8 mouse cellular contexts compared by ENCODE assay signal in the genomic region with DNA sequence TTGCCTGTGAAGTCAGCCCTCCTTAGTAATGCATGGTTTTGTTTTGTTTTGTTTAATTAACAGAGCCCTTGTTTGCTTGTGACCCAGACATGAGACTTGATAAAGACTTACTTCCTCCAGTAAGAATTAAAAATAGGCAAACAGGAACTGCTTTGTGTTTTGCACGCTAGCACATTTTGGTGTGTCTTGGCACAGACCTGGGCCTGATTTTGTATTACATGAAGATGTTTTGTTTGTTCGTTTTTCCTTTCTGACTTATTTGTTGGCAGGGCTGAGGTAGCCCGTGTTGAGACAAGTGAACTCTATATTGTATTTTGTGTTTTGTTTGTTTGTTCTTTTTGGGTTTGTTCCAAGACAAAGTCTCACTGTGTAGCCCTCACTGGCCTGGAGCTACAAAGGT. TPM values are rescaled to one million over a fixed set of nuclear protein-coding genes. Genes with fewer than 3 reads are reported as not detected.
DNase-seq lines count a peak whose midpoint lies in the region; ATAC-seq lines count a peak whose summit lies in the region.

No protein-coding gene starts in this region.

- H3K27ac ChIP-seq in embryonic facial prominence, embryonic 13.5 days = no peak overlapping the region
- no peak overlapping the region for H3K27ac ChIP-seq in intestine, embryonic 15.5 days
- no peak overlapping the region for H3K27ac ChIP-seq in midbrain, embryonic 13.5 days

- H3K36me3 ChIP-seq in embryonic facial prominence, embryonic 13.5 days = no peaks in the 10 kb centered on the region
- no peaks in the 10 kb centered on the region for H3K36me3 ChIP-seq in intestine, embryonic 15.5 days
- H3K36me3 ChIP-seq in midbrain, embryonic 13.5 days = 0 out of 2 replicates have a peak, but pooled peaks cover 5% of the 10 kb centered on the region

- H3K4me1 ChIP-seq in embryonic facial prominence, embryonic 13.5 days = peaks cover 16% of the 10 kb centered on the region
- peaks cover 7% of the 10 kb centered on the region for H3K4me1 ChIP-seq in intestine, embryonic 15.5 days (replicated peaks)
- H3K4me1 ChIP-seq in midbrain, embryonic 13.5 days (replicated peaks) = peaks cover 29% of the 10 kb centered on the region

- peak; percentile 48 for DNase-seq in kidney, adult 9 months
- no peak for DNase-seq in kidney, adult 11 months
- no peak for DNase-seq in thymus, postnatal 10 days (ENCODE audit: low spot score in 2 of 2)
- DNase-seq in urinary bladder, postnatal 4 days (ENCODE audit: low spot score in 2 of 2) = no peak
- no peak for DNase-seq in retina, embryonic 14.5 days (ENCODE audit: low spot score)

- H3K27me3 ChIP-seq in embryonic facial prominence, embryonic 13.5 days = no peaks in the 10 kb centered on the region
- H3K27me3 ChIP-seq in intestine, embryonic 15.5 days (replicated peaks) = no peaks in the 10 kb centered on the region
- no peaks in the 10 kb centered on the region for H3K27me3 ChIP-seq in midbrain, embryonic 13.5 days

- ATAC-seq in embryonic facial prominence, embryonic 13.5 days (ENCODE audit: insufficient number of reproducible peaks, insufficient read depth, low FRiP score, low TSS enrichment, low read depth) = no peak
- no peak for ATAC-seq in intestine, embryonic 15.5 days
- ATAC-seq in midbrain, embryonic 13.5 days = no peak

- peak overlapping the region; percentile 85 for H3K4me3 ChIP-seq in embryonic facial prominence, embryonic 13.5 days
- H3K4me3 ChIP-seq in intestine, embryonic 15.5 days (replicated peaks) = peak overlapping the region; percentile 86
- peak overlapping the region; percentile 68 for H3K4me3 ChIP-seq in midbrain, embryonic 13.5 days (replicated peaks)

- H3K9ac ChIP-seq in embryonic facial prominence, embryonic 13.5 days = peak overlapping the region; percentile 84
- peak overlapping the region; percentile 89 for H3K9ac ChIP-seq in intestine, embryonic 15.5 days
- peak overlapping the region; percentile 81 for H3K9ac ChIP-seq in midbrain, embryonic 13.5 days (replicated peaks)

- WGBS in embryonic facial prominence, embryonic 13.5 days = 53% methylated on average over 3 of the region's 3 CpGs
- 46% methylated on average over 3 of the region's 3 CpGs for WGBS in intestine, embryonic 15.5 days
- WGBS in midbrain, embryonic 13.5 days = 54% methylated on average over 3 of the region's 3 CpGs

- H3K4me2 ChIP-seq in embryonic facial prominence, embryonic 13.5 days = peak overlapping the region; percentile 70
- peak overlapping the region; percentile 62 for H3K4me2 ChIP-seq in intestine, embryonic 15.5 days (replicated peaks)
- peak overlapping the region; percentile 76 for H3K4me2 ChIP-seq in midbrain, embryonic 13.5 days (replicated peaks)

- H3K9me3 ChIP-seq in embryonic facial prominence, embryonic 13.5 days = no peaks in the 10 kb centered on the region
- no peaks in the 10 kb centered on the region for H3K9me3 ChIP-seq in intestine, embryonic 15.5 days
- no peaks in the 10 kb centered on the region for H3K9me3 ChIP-seq in midbrain, embryonic 13.5 days

RNA-seq across cellular contexts. Expression of a gene that starts 0.8 kb away (rescaled TPM):
- 58.9 and 67.8 TPM in 2 replicates for polyA plus RNA-seq in embryonic facial prominence, embryonic 13.5 days (2015; fragmentation: Nextera tagmentation; extraction: Ambion mirVana)
- polyA plus RNA-seq in intestine, embryonic 15.5 days (2015; fragmentation: Nextera tagmentation; extraction: Ambion mirVana) = 78.7 and 79.0 TPM in 2 replicates
- 153 and 155 TPM in 2 replicates for polyA plus RNA-seq in midbrain, embryonic 13.5 days (2015; fragmentation: Nextera tagmentation; extraction: Ambion mirVana)

RNA-seq across cellular contexts. Expression of a gene that starts 25.5 kb away (rescaled TPM):
- 0.45 and 0.52 TPM in 2 replicates for polyA plus RNA-seq in embryonic facial prominence, embryonic 13.5 days (2015; fragmentation: Nextera tagmentation; extraction: Ambion mirVana)
- polyA plus RNA-seq in intestine, embryonic 15.5 days (2015; fragmentation: Nextera tagmentation; extraction: Ambion mirVana) = 0.39 and 0.61 TPM in 2 replicates
- 7.9 and 9.1 TPM in 2 replicates for polyA plus RNA-seq in midbrain, embryonic 13.5 days (2015; fragmentation: Nextera tagmentation; extraction: Ambion mirVana)

RNA-seq across cellular contexts. Expression of a gene that starts 29.0 kb away (rescaled TPM):
- 150 and 154 TPM in 2 replicates for polyA plus RNA-seq in embryonic facial prominence, embryonic 13.5 days (2015; fragmentation: Nextera tagmentation; extraction: Ambion mirVana)
- 192 and 199 TPM in 2 replicates for polyA plus RNA-seq in intestine, embryonic 15.5 days (2015; fragmentation: Nextera tagmentation; extraction: Ambion mirVana)
- polyA plus RNA-seq in midbrain, embryonic 13.5 days (2015; fragmentation: Nextera tagmentation; extraction: Ambion mirVana) = 192 and 196 TPM in 2 replicates

RNA-seq across cellular contexts. Expression of a gene that starts 44.0 kb away (rescaled TPM):
- polyA plus RNA-seq in embryonic facial prominence, embryonic 13.5 days (2015; fragmentation: Nextera tagmentation; extraction: Ambion mirVana) = 0.81 and 1.4 TPM in 2 replicates
- 0.13 and 0.27 TPM in 2 replicates for polyA plus RNA-seq in intestine, embryonic 15.5 days (2015; fragmentation: Nextera tagmentation; extraction: Ambion mirVana)
- polyA plus RNA-seq in midbrain, embryonic 13.5 days (2015; fragmentation: Nextera tagmentation; extraction: Ambion mirVana) = 0.46 and 0.66 TPM in 2 replicates
